Mouse (Mus musculus) lung, postnatal 0 days (tissue): ENCODE data around the gene Map7.

ENCODE experiments used
- CTCF ChIP-seq: IDR thresholded peaks from 2 replicates; pipeline ENCODE4 v1.5.1; 2016; ENCODE audit warnings: antibody characterized with exemption, mild to moderate bottlenecking
- EP300 ChIP-seq: IDR thresholded peaks from 2 replicates; pipeline ENCODE4 v1.6.1; 2016; ENCODE audit warnings: antibody characterized with exemption, mild to moderate bottlenecking, control low read depth

DNA sequence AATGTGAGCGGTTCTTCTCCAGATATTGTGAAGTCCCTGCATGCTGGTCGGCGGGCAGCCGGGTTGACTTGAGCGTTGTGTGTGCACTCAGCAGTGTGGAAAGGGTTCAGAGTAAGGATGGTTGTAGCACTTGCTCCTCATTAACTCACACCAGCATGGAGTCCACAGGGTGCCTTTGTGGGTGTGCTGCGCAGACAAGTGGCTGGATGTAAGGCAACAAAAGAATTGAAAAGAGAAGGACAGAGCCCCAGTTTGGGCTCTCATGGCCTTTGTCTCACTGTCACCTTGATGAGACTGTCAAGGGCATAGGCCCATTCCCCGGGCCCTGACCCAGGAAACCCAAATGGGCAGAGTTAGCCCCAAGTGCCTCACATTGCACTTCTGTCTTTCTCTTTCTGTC is 116.2 kb downstream of the Map7 start:
- TF ChIP-seq CTCF (no peak), EP300 (no peak)
